Mouse (Mus musculus) hindbrain, embryonic 14.5 days (tissue): ENCODE results near the gene Abca16. TPM values are rescaled to one million over a fixed set of nuclear protein-coding genes. Genes with fewer than 3 reads are reported as not detected.

ENCODE experiments used
- ATAC-seq: fragments of 200-750 bp; cut with Nextera tagmentation; 2 replicates; pipeline ENCODE4 v1.8.0; 2017; ENCODE audit warnings: moderate number of reproducible peaks, mild to moderate bottlenecking, moderate TSS enrichment, moderate library complexity; ENCODE audit not compliant: low FRiP score
- DNase-seq: peaks from one replicate; pipeline ENCODE4 v3.0.0-alpha.2; 2015; ENCODE audit warnings: low spot score
- H3K27ac ChIP-seq: fragments of 300-500 bp; sonication (generic); 2 replicates; pipeline ENCODE4 v1.5.1; 2014; ENCODE audit warnings: mild to moderate bottlenecking, moderate library complexity
- H3K27me3 ChIP-seq: fragments of 300-500 bp; sonication (generic); 2 replicates; pipeline ENCODE4 v1.6.1; 2014; ENCODE audit warnings: mild to moderate bottlenecking, low read length, mixed read lengths; ENCODE audit not compliant: control insufficient read depth, insufficient read depth
- H3K36me3 ChIP-seq: fragments of 300-500 bp; sonication (generic); replicated peaks from 2 replicates; pipeline ENCODE4 v1.6.1; 2014; ENCODE audit not compliant: control insufficient read depth, insufficient read depth
- H3K4me1 ChIP-seq: fragments of 300-500 bp; sonication (generic); replicated peaks from 2 replicates; pipeline ENCODE4 v1.6.1; 2014; ENCODE audit warnings: antibody characterized with exemption, low read length, mixed read lengths; ENCODE audit not compliant: control insufficient read depth, insufficient read depth
- H3K4me2 ChIP-seq: fragments of 300-500 bp; sonication (generic); replicated peaks from 2 replicates; pipeline ENCODE4 v1.6.1; 2014; ENCODE audit warnings: mild to moderate bottlenecking, moderate library complexity
- H3K4me3 ChIP-seq: fragments of 300-500 bp; sonication (generic); replicated peaks from 2 replicates; pipeline ENCODE4 v1.5.1; 2014; ENCODE audit warnings: mild to moderate bottlenecking, low read length
- H3K9ac ChIP-seq: fragments of 300-500 bp; sonication (generic); 2 replicates; pipeline ENCODE4 v1.6.1; 2014
- H3K9me3 ChIP-seq: fragments of 300-500 bp; sonication (generic); 2 replicates; pipeline ENCODE4 v1.6.1; 2016; ENCODE audit warnings: low read length; ENCODE audit not compliant: control insufficient read depth
- WGBS: fragments of 180-500 bp; shearing (Covaris S2); extraction: QIAGEN DNeasy Blood & Tissue Kit; methylation state at CpG from one replicate; pipeline ENCODE4 v1.1.7; 2014; 5-methylcytosine and 5-hydroxymethylcytosine counted together
- polyA plus RNA-seq: library from polyadenylated mRNA; unstranded; fragments of >200 nt; fragmentation: Nextera tagmentation; extraction: Ambion mirVana; gene quantifications from 2 replicates; pipeline ENCODE4 v1.2.1, GENCODE M21; 2014

Abca16 gene
- not detected in 2 replicates for polyA plus RNA-seq

DNA sequence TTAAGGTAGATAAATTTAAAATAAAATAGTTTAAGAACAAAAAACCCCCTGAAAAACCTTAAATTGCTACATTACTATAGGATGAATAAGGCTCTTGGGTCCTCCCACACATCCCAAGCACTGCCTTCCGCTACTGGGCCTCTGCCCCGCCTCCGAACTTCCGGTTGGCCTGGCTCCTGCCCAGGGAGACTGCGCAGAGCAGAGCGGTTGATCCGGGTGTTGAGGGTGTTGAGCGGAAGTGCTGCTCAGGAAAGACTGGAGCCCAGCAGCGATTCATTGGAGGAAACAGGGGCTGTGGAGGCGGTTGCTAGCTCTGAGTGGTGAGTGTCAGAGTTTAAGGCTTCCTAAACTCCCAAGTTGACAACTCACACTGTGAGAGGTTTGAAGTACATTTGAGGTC lies at the start of gene Abca16:
Gene Abca16, plus strand, starts transcription at position 201 of the 400 bp plus-strand sequence.
- Histone ChIP-seq H3K36me3 (no peaks in the 10 kb centered on the region), H3K27ac (no peak within 1 kb of the TSS), H3K9me3 (no peaks in the 10 kb centered on the region), H3K4me1 (no peaks in the 10 kb centered on the region), H3K9ac (no peak within 1 kb of the TSS), H3K4me3 (no peak within 1 kb of the TSS), H3K27me3 (no peaks in the 10 kb centered on the region), H3K4me2 (no peak within 1 kb of the TSS)
- no peak for ATAC-seq
- WGBS: 81% methylated on average over 10 of the region's 10 CpGs
- DNase-seq: no peak

DNA sequence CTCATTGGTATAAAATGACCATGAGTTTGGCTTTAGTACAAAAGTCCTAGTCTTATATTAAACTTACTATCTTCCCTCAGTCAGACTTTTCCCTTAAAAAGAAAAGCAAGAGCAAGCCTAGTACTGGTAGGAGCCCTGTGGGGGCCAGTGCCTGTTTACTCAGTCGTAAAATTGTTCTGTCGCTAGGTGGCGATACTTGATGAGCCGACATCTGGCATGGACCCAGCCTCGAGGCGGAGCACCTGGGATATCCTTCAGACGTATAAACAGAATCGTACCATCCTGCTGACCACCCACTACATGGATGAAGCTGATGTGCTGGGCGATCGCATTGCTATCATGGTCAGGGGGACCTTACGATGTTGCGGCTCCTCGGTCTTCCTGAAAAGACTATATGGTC lies 48.3 kb upstream of the Abca16 start:
- no peak overlapping the region for H3K27ac ChIP-seq
- H3K9me3 ChIP-seq: no peaks in the 10 kb centered on the region
- ATAC-seq (no peak), DNase-seq (no peak)
- no peak overlapping the region for H3K4me3 ChIP-seq
- H3K4me1 ChIP-seq: no peaks in the 10 kb centered on the region
- no peak overlapping the region for H3K4me2 ChIP-seq
- no peaks in the 10 kb centered on the region for H3K36me3 ChIP-seq
- 35% methylated on average over 13 of the region's 13 CpGs for WGBS
- no peak overlapping the region for H3K9ac ChIP-seq
- no peaks in the 10 kb centered on the region for H3K27me3 ChIP-seq

DNA sequence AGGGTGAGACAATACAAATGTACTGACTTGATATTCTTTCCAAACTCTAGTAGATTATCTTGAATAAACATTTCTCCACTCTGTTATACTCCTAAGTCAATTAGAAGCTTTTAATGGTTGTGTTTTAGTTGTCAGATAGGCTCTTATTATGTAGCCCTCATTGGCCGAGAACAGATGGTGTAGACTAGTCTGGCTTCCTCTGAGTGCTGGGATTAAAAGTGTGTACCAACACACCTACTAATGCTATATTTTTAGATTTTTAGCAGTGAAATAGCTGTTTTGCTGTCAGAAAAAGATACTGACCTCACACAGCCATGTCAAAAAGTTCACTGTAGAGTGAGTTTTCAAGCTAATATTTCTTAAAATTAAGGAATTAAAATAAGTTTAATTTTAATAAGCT lies 2.9 kb downstream of the Abca16 start:
- H3K9ac ChIP-seq: no peak overlapping the region
- no peak overlapping the region for H3K4me3 ChIP-seq
- H3K9me3 ChIP-seq: no peaks in the 10 kb centered on the region
- no peaks in the 10 kb centered on the region for H3K4me1 ChIP-seq
- H3K27me3 ChIP-seq: no peaks in the 10 kb centered on the region
- no peak for ATAC-seq
- H3K4me2 ChIP-seq: no peak overlapping the region
- 90% methylated on average over 1 of the region's 1 CpGs for WGBS
- no peak for DNase-seq
- no peak overlapping the region for H3K27ac ChIP-seq
- no peaks in the 10 kb centered on the region for H3K36me3 ChIP-seq

DNA sequence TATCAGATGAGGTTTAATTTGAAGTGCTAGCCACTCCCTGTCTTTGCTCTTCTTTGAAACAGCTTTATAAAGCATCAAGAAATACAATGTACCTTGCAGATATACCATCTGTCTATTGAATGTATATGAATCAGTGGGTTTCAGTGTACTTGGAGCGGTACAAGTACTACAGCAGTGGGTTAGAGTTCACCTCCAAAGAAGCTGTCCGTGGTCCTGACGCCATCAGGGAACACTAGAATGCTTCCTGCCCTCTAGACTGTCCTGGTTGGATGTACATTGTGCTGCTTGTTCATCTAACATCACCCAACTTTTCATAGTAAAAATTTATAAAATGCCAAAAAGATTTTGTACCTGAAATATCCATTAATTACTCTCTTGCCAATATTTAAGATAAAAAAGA lies 17.2 kb downstream of the Abca16 start:
- Histone ChIP-seq H3K4me1 (no peaks in the 10 kb centered on the region), H3K9ac (no peak overlapping the region), H3K4me3 (no peak overlapping the region), H3K9me3 (no peaks in the 10 kb centered on the region), H3K27me3 (no peaks in the 10 kb centered on the region), H3K36me3 (no peaks in the 10 kb centered on the region), H3K27ac (no peak overlapping the region), H3K4me2 (no peak overlapping the region)
- no peak for ATAC-seq
- WGBS: 36% methylated on average over 3 of the region's 3 CpGs
- no peak for DNase-seq

DNA sequence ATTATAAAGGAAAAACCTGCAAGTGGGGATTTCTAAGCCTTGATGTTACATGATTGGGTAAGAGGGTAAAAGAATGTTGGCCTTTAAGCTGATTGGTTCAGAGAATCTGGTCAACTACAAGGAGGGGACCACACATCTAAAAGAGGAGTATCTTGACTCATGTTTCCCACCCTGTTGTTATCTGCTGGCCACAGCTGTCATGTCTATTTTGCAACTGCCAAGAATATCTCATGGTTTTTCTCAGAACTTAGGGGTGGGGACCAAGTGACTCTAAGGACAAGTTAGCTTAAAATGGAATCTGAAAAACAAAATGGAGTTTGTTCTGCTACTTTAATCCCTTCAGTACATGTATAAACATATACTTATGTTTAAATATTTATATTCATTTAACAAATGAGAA lies 22.0 kb downstream of the Abca16 start:
- no peak overlapping the region for H3K4me2 ChIP-seq
- no peak overlapping the region for H3K27ac ChIP-seq
- no peak overlapping the region for H3K9ac ChIP-seq
- no peak overlapping the region for H3K4me3 ChIP-seq
- H3K27me3 ChIP-seq: no peaks in the 10 kb centered on the region
- H3K4me1 ChIP-seq: no peaks in the 10 kb centered on the region
- H3K36me3 ChIP-seq: no peaks in the 10 kb centered on the region
- ATAC-seq (no peak), DNase-seq (no peak)
- H3K9me3 ChIP-seq: no peaks in the 10 kb centered on the region

DNA sequence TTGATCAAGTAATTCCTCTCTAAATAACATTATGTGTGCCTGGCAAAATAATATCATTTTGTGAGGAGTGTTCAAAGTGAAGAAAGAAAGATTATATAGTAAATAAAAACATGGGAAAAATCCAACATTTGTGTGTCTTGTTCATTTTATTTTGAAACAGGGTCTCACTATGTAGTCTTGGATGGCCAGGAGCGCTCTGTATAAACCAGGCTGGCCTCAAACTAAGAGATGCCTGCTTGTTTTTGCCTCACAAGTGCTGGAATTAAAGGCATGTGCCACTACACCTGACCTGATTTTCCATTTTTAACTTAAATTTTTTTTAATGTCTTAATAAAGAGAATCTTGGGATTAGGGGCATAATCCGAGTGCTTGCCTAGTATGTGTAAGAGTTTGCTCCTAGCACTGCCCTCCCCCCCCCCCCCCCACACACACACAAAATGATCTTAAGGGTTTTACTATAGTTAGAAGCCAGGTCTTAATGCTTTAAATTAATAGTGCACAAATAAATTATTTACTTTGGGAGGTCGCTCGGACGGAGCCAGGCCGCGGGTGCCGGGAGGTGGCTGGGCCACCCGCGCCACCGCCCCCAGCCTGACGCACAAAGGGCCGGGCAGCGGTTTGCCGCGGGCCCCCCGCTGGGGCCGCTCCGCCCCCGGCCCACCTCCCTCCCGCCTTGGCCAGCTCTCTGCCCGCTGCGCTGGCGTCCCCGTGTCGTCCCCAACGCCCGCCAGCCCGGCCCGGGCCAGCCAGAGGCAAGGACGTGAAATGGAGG lies 94.6 kb downstream of the Abca16 start:
- H3K27me3 ChIP-seq: no peaks in the 10 kb centered on the region
- peak overlapping the region; percentile 38 for H3K4me3 ChIP-seq
- no peaks in the 10 kb centered on the region for H3K9me3 ChIP-seq
- H3K36me3 ChIP-seq: no peaks in the 10 kb centered on the region
- DNase-seq: peak; percentile 30
- WGBS: 5% methylated on average over 31 of the region's 31 CpGs
- H3K27ac ChIP-seq: no peak overlapping the region
- peak; percentile 68 for ATAC-seq
- H3K4me2 ChIP-seq: peak overlapping the region; percentile 77
- H3K4me1 ChIP-seq: no peaks in the 10 kb centered on the region
- peak overlapping the region; percentile 65 for H3K9ac ChIP-seq

DNA sequence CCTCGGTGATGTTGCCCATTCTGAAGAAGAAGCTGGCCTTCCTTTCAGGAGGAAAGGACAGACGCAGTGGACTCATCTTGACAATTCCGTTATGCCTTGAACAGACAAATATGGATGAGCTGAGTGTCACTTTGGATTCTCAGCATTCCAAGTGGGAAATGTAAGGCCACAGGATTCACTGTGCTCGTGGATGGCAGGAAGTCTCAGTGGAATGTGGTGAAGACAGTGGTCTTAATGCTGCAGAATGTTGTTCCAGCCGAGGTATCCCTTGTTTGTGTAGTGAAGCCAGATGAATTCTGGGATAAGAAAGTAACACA lies 95.2 kb downstream of the Abca16 start:
- Histone ChIP-seq H3K9me3 (no peaks in the 10 kb centered on the region), H3K27me3 (no peaks in the 10 kb centered on the region), H3K36me3 (no peaks in the 10 kb centered on the region), H3K9ac (peak overlapping the region; percentile 65), H3K27ac (no peak overlapping the region), H3K4me2 (peak overlapping the region; percentile 77), H3K4me3 (peak overlapping the region; percentile 38), H3K4me1 (no peaks in the 10 kb centered on the region)
- WGBS: 25% methylated on average over 5 of the region's 5 CpGs
- ATAC-seq: no peak
- no peak for DNase-seq

DNA sequence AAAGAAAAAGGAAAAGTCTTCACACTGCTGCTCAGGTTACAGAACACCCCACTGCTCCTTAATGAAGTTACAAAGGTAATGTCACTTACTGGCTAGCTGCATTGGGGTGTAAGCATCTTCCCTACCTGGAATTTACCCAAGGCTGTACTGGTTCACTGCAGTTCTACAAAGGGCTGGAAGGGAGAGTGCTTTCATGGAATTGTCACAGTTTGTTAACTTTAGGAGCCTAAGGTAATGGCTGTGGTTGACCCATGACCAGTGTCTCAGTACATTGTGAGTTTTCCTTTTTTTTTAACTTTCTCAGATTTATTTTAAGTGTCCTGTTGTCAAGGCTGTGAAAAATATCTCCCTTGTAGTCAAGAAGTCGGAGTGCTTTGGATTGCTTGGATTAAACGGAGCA lies 125.4 kb downstream of the Abca16 start:
- Histone ChIP-seq H3K9me3 (no peaks in the 10 kb centered on the region), H3K4me1 (no peaks in the 10 kb centered on the region), H3K27ac (no peak overlapping the region), H3K4me2 (no peak overlapping the region), H3K27me3 (no peaks in the 10 kb centered on the region), H3K36me3 (no peaks in the 10 kb centered on the region), H3K4me3 (no peak overlapping the region), H3K9ac (no peak overlapping the region)
- 72% methylated on average over 2 of the region's 2 CpGs for WGBS
- ATAC-seq: no peak
- no peak for DNase-seq

DNA sequence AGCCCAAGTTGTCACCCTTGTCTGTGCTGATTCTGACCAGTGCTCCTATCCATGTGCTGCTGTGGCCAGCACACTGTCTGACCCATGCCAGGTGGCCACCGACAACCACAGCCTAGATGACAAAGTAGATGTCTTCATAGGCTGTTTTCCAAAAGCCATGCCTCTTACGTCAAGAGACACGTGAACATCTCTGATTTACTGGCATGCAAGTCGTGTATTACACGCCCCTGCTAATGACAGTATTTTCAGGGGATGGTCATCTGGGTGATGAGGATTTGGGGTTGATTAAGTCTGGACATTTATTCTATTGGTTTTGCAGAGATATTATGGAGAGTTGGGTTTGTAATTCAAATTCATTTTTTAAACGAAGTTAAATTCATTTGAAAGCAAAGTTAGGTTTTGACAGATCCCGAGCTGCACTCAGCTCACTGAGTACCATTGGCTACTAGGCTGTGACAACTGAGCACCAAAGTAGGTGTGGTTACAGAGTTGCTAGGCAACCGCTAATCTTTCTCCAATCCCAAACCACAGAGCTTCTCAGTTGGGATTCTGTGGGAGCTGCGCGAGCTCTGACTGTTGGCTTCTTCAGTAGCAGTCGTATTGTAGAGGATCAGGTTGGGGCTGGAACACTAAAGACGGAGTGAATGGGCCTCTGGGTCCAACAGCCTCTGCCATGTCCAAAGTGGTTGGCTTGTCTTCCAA lies 143.2 kb downstream of the Abca16 start:
- H3K4me3 ChIP-seq: peak overlapping the region; percentile 23
- ATAC-seq (peak; percentile 85), DNase-seq (peak; percentile 66)
- 48% methylated on average over 12 of the region's 12 CpGs for WGBS
- H3K9me3 ChIP-seq: no peaks in the 10 kb centered on the region
- H3K4me1 ChIP-seq: peaks cover 8% of the 10 kb centered on the region
- peak overlapping the region; percentile 49 for H3K4me2 ChIP-seq
- no peak overlapping the region for H3K27ac ChIP-seq
- H3K36me3 ChIP-seq: no peaks in the 10 kb centered on the region
- H3K9ac ChIP-seq: no peak overlapping the region
- H3K27me3 ChIP-seq: no peaks in the 10 kb centered on the region
